Mouse (Mus musculus) left cerebral cortex, adult 8-10 months (tissue): ENCODE results near the gene B4galt3. TPM values are rescaled to one million over a fixed set of nuclear protein-coding genes. Genes with fewer than 3 reads are reported as not detected.

ENCODE experiments used
- DNase-seq, 2 experiments: peaks; one replicate each; pipeline ENCODE4 v3.0.0; 2022; ENCODE audit warnings: low spot score in 2 of 2
- total RNA-seq, 4 experiments: library from RNA; stranded (reverse); gene quantifications; 2 replicates each; pipeline ENCODE4 v1.2.4; 2022

The B4galt3 gene
- total RNA-seq = 10 to 100 TPM; 60.7 to 69.2 (median 63.4) TPM

GRCm38 (mm10) chr1:171269848-171270572 lies at the start of gene B4galt3:
B4galt3 (plus strand) TSS chr1:171270328.
- DNase-seq = peak; percentile 91 to 96

GRCm38 (mm10) chr1:171220871-171221270 lies 49.3 kb upstream of the B4galt3 start:
- DNase-seq = peak; percentile 64 to 75

- DNase-seq = peak in 1 of 2 experiments; percentile 34
Measured at GRCm38 (mm10) chr1:171221281-171222193, 48.6 kb upstream of the B4galt3 start.

GRCm38 (mm10) chr1:171222238-171223155 lies 47.6 kb upstream of the B4galt3 start, which contains the start of gene Tomm40l:
Tomm40l (minus strand) TSS chr1:171222514.
- peak; percentile 84 to 99 for DNase-seq

- no peak for DNase-seq
Measured at GRCm38 (mm10) chr1:171223168-171223567, 47.0 kb upstream of the B4galt3 start.

- DNase-seq = no peak
Measured at GRCm38 (mm10) chr1:171223796-171224195, 46.3 kb upstream of the B4galt3 start.

- no peak for DNase-seq
Measured at GRCm38 (mm10) chr1:171224857-171225256, 45.3 kb upstream of the B4galt3 start, which contains the start of gene Apoa2. Apoa2 (plus strand) TSS chr1:171225054.

GRCm38 (mm10) chr1:171226780-171227179 lies 43.3 kb upstream of the B4galt3 start:
- DNase-seq = no peak

- DNase-seq = no peak
Measured at GRCm38 (mm10) chr1:171227879-171228278, 42.2 kb upstream of the B4galt3 start.

- DNase-seq = no peak
Measured at GRCm38 (mm10) chr1:171229750-171230149, 40.4 kb upstream of the B4galt3 start.

GRCm38 (mm10) chr1:171230215-171230614 lies 39.9 kb upstream of the B4galt3 start:
- DNase-seq = no peak

- no peak for DNase-seq
Measured at GRCm38 (mm10) chr1:171231844-171232243, 38.3 kb upstream of the B4galt3 start.

- no peak for DNase-seq
Measured at GRCm38 (mm10) chr1:171232348-171232747, 37.8 kb upstream of the B4galt3 start.

- no peak for DNase-seq
Measured at GRCm38 (mm10) chr1:171232800-171233730, 37.1 kb upstream of the B4galt3 start.

GRCm38 (mm10) chr1:171234126-171234525 lies 36.0 kb upstream of the B4galt3 start, which contains the start of gene Fcer1g:
Fcer1g (minus strand) TSS chr1:171234365.
- no peak for DNase-seq

GRCm38 (mm10) chr1:171234538-171234937 lies 35.6 kb upstream of the B4galt3 start:
- no peak for DNase-seq

- DNase-seq = no peak
Measured at GRCm38 (mm10) chr1:171235791-171236190, 34.3 kb upstream of the B4galt3 start.

- no peak for DNase-seq
Measured at GRCm38 (mm10) chr1:171237438-171237837, 32.7 kb upstream of the B4galt3 start.

- DNase-seq = no peak
Measured at GRCm38 (mm10) chr1:171238463-171238862, 31.7 kb upstream of the B4galt3 start.
